ENCODE assay signal across 7 mouse cellular contexts in genomic region chr12:4916994-4917804, GRCm38 (mm10). TPM values are rescaled to one million over a fixed set of nuclear protein-coding genes. Genes with fewer than 3 reads are reported as not detected.
DNase-seq lines count a peak whose midpoint lies in the region; ATAC-seq and TF ChIP-seq lines count a peak whose summit lies in the region.

Gene Atad2b (plus strand): TSS chr12:4917353.

- peak within 1 kb of the TSS; percentile 70 for H3K4me2 ChIP-seq in intestine, postnatal 0 days (replicated peaks; ENCODE audit: low read depth)
- H3K4me2 ChIP-seq in midbrain, embryonic 12.5 days (replicated peaks): peak within 1 kb of the TSS; percentile 74

- peak; percentile 95 for ATAC-seq in intestine, postnatal 0 days
- ATAC-seq in midbrain, embryonic 12.5 days (ENCODE audit: low FRiP score, low read depth): peak; percentile 98

- H3K27me3 ChIP-seq in intestine, postnatal 0 days (replicated peaks; ENCODE audit: control insufficient read depth, insufficient read depth, low read length): no peaks in the 10 kb centered on the region
- no peaks in the 10 kb centered on the region for H3K27me3 ChIP-seq in midbrain, embryonic 12.5 days
- H3K27me3 ChIP-seq in small intestine, adult 2 months (ENCODE audit: control insufficient read depth, insufficient read depth, low read length): no peaks in the 10 kb centered on the region

- TF ChIP-seq POLR2A in small intestine, adult 2 months (IDR thresholded peaks at IDR 0.05; ENCODE audit: low read depth, low read length): peak; percentile 95

- intact Hi-C loops in left cerebral cortex, postnatal 4 days (cut with DNase I): no loop called here

- H3K4me1 ChIP-seq in intestine, postnatal 0 days (replicated peaks; ENCODE audit: control insufficient read depth, insufficient read depth, low read length): 0 out of 2 replicates have a peak, but pooled peaks cover 3% of the 10 kb centered on the region
- peaks cover 9% of the 10 kb centered on the region for H3K4me1 ChIP-seq in midbrain, embryonic 12.5 days
- peaks cover 10% of the 10 kb centered on the region; the same call in 1 of the 2 replicates for H3K4me1 ChIP-seq in small intestine, adult 2 months (ENCODE audit: control insufficient read depth, insufficient read depth, insufficient read length, low read length)

- no peaks in the 10 kb centered on the region for H3K36me3 ChIP-seq in intestine, postnatal 0 days (ENCODE audit: control insufficient read depth, insufficient read depth)
- no peaks in the 10 kb centered on the region for H3K36me3 ChIP-seq in midbrain, embryonic 12.5 days
- H3K36me3 ChIP-seq in small intestine, adult 2 months (ENCODE audit: control insufficient read depth, insufficient read depth, low read length): no peaks in the 10 kb centered on the region

- peak within 1 kb of the TSS; percentile 99 for H3K9ac ChIP-seq in intestine, postnatal 0 days (ENCODE audit: low read depth, low read length)
- H3K9ac ChIP-seq in midbrain, embryonic 12.5 days (replicated peaks): peak within 1 kb of the TSS; percentile 99

- peak; percentile 96 for DNase-seq in adrenal gland, adult 8-10 months
- DNase-seq in embryo, embryonic 9.5 days (ENCODE audit: extremely low spot score): peak; percentile 97
- DNase-seq in gonadal fat pad, adult 2 months (ENCODE audit: low read depth): peak; percentile 28
- DNase-seq in left cerebral cortex, postnatal 4 days: peak; percentile 97

- H3K27ac ChIP-seq in intestine, postnatal 0 days (ENCODE audit: low read depth, low read length): peak within 1 kb of the TSS; percentile 99
- peak within 1 kb of the TSS; percentile 99 for H3K27ac ChIP-seq in midbrain, embryonic 12.5 days (replicated peaks)
- peak within 1 kb of the TSS; percentile 87 for H3K27ac ChIP-seq in small intestine, adult 2 months (ENCODE audit: insufficient read depth, low read depth, low read length)

- H3K9me3 ChIP-seq in intestine, postnatal 0 days (ENCODE audit: control insufficient read depth): no peaks in the 10 kb centered on the region
- H3K9me3 ChIP-seq in midbrain, embryonic 12.5 days: no peaks in the 10 kb centered on the region

- TF ChIP-seq CTCF in intestine, postnatal 0 days (IDR thresholded peaks at IDR 0.05; ENCODE audit: low read depth): peak; percentile 100
- TF ChIP-seq CTCF in small intestine, adult 2 months (IDR thresholded peaks at IDR 0.05; ENCODE audit: extremely low read depth, insufficient read length, insufficient replicate concordance, low read depth, low read length): peak; percentile 89

- H3K4me3 ChIP-seq in intestine, postnatal 0 days (ENCODE audit: low read depth, low read length): peak within 1 kb of the TSS; percentile 94
- H3K4me3 ChIP-seq in midbrain, embryonic 12.5 days: peak within 1 kb of the TSS; percentile 77
- H3K4me3 ChIP-seq in small intestine, adult 2 months (ENCODE audit: low read depth, low read length): peak within 1 kb of the TSS; percentile 90

- WGBS in intestine, postnatal 0 days: 1% methylated on average over 62 of the region's 89 CpGs
- under 1% methylated on average over 76 of the region's 89 CpGs for WGBS in midbrain, embryonic 12.5 days
- under 1% methylated on average over 88 of the region's 89 CpGs for WGBS in small intestine, adult 2 months

RNA-seq across cellular contexts. Expression of gene Atad2b, which starts in this region (rescaled TPM):
- 10 to 100 TPM; 22.5 to 31.4 (median 25.5) TPM for total RNA-seq in adrenal gland, adult 8-10 months (2022)
- 6.9 and 9.4 TPM in 2 replicates for polyA plus RNA-seq in gonadal fat pad, adult 2 months (2012; rRNA removed)
- 5.5 and 7.6 TPM in 2 replicates for polyA plus RNA-seq in intestine, postnatal 0 days (2015; fragmentation: Nextera tagmentation; extraction: Ambion mirVana)
- 10 to 100 TPM; 37.7 to 44.2 TPM for total RNA-seq in left cerebral cortex, postnatal 4 days (2021)
- 24.8 and 26.7 TPM in 2 replicates for polyA plus RNA-seq in midbrain, embryonic 12.5 days (2016; fragmentation: Nextera tagmentation; extraction: Ambion mirVana)
- 4.7 and 19.7 TPM in 2 replicates for polyA plus RNA-seq in small intestine, adult 2 months (2012; rRNA removed)

Comparison
In these comparisons a context has a peak if more than half of its experiments do, and no peak if none do; other contexts are left out.
1. Peak in every context shown above with its lines: DNase-seq, ATAC-seq, H3K4me3 ChIP-seq and H3K27ac ChIP-seq.
2. DNase-seq: peak in every context shown above with its lines; median percentile 97 in embryo, embryonic 9.5 days; 97 in left cerebral cortex, postnatal 4 days; 96 in adrenal gland, adult 8-10 months; 28 in gonadal fat pad, adult 2 months.